Mouse (Mus musculus) liver, embryonic 14.5 days (tissue): Measurements from ENCODE around the gene Bcl11a.

ENCODE experiments used
- CTCF ChIP-seq: IDR thresholded peaks from 2 replicates; pipeline ENCODE4 v1.5.1; 2016; ENCODE audit warnings: antibody characterized with exemption, low read depth, control low read depth
- EP300 ChIP-seq: IDR thresholded peaks from 2 replicates; pipeline ENCODE4 v1.6.1; 2016; ENCODE audit warnings: antibody characterized with exemption, low read depth

DNA sequence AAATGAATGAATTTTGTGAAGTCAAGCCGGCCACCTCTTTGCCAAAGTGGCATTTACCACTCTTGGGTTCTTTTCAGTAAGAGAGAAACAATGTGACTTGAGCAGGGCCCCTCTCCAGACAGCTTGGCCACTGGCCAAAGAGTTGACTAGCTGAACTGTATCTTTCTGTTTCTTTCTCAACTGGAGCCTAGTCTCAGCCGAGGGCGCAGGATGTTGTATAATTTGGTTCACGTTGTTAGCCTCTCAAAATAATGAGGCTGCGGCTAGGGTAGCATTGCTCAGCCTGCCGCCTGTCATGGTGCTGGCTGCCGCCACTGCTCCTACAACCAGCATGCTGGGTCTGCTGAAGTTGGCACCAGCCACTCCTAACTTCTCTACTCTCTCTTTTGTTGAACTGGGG is 84.2 kb downstream of the Bcl11a start:
- TF ChIP-seq CTCF (no peak), EP300 (no peak)
